Mouse (Mus musculus): ENCODE data around the gene Wdr89.

- TF ChIP-seq CTCF (IDR thresholded peaks at IDR 0.05; ENCODE audit: low read depth, low read length) (no peak), GATA1 (IDR thresholded peaks at IDR 0.05; ENCODE audit: borderline replicate concordance, low read length) (no peak), GATA2 (IDR thresholded peaks at IDR 0.05; ENCODE audit: borderline replicate concordance, low read depth, low read length) (no peak), POLR2AphosphoS5 (IDR thresholded peaks at IDR 0.05; ENCODE audit: insufficient replicate concordance, low read depth, low read length) (no peak)
Observed at GRCm38 (mm10) chr12:75648281-75648680, 21.1 kb downstream of the Wdr89 start.
